Mouse (Mus musculus): ENCODE measurements around the gene Crlf1.

DNA sequence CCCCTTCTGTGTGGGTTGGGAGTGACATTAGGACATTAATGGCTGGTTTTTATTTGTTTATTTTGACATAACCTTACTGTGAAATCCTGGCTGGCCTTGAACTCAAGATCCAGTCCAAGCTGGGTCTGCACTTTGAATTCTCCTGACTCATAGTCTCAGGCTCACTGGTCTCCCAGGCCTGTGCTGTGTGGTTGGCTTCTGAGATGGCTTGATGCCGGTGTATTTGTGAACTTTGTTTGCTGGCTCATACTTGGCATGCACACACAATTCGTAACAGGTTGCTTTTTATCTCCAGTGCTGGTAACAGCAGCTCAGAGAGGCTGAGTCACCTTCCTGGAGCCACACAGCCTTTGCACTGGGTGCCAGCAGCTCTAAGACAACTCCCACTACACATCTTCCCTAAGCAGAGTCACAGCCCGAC, 36.8 kb downstream of the Crlf1 start:
- no peak for TF ChIP-seq CTCF (IDR thresholded peaks at IDR 0.05; ENCODE audit: insufficient read depth, low read length)
- TF ChIP-seq POLR2A (IDR thresholded peaks at IDR 0.05; ENCODE audit: borderline replicate concordance, extremely low read depth, low read depth, low read length): no peak

Data from lung, adult 2 months (tissue).